Mouse (Mus musculus): ENCODE results near the gene Grem2.

- TF ChIP-seq POLR2A (IDR thresholded peaks at IDR 0.05; ENCODE audit: borderline replicate concordance, low read depth, low read length) (no peak), CTCF (IDR thresholded peaks at IDR 0.05; ENCODE audit: low read depth, low read length) (no peak)
Measured at GRCm38 (mm10) chr1:174918949-174919348, 2.7 kb downstream of the Grem2 start.

Measured in bone marrow macrophage, adult 2 months (primary cell).